Mouse (Mus musculus) bone marrow, adult 2 months (tissue): ENCODE measurements around the gene Bcas2. TPM values are rescaled to one million over a fixed set of nuclear protein-coding genes. Genes with fewer than 3 reads are reported as not detected.
A peak's percentile ranks its signal among the peaks of the same experiment; 100 is the strongest.
"Not testable (repeated sequence)": the region's sequence is repeated elsewhere in the genome, so short reads cannot be mapped to it uniquely, and the experiment has no call there.

Experiments
- H3K27ac ChIP-seq: fragments of 200-500 bp; 2 replicates; pipeline ENCODE4 v1.5.1; 2012; ENCODE audit warnings: low read depth, mild to moderate bottlenecking, control low read depth, inconsistent platforms, low read length; ENCODE audit not compliant: control insufficient read depth, poor library complexity, insufficient read depth
- H3K4me1 ChIP-seq: fragments of 200-500 bp; 2 replicates; pipeline ENCODE4 v1.6.1; 2011; ENCODE audit warnings: low read length; ENCODE audit not compliant: control insufficient read depth, insufficient read depth
- H3K4me3 ChIP-seq: fragments of 200-500 bp; replicated peaks from 2 replicates; pipeline ENCODE3; 2011; ENCODE audit warnings: mild to moderate bottlenecking, low read depth, low read length, control low read depth; ENCODE audit not compliant: control insufficient read depth
- CTCF ChIP-seq: fragments of 200-500 bp; IDR thresholded peaks from 2 replicates; pipeline ENCODE4 v1.5.1; 2011; ENCODE audit warnings: low read length, control low read depth; ENCODE audit not compliant: control insufficient read depth, insufficient read depth
- POLR2A ChIP-seq: fragments of 200-500 bp; IDR thresholded peaks from 2 replicates; pipeline ENCODE4 v1.6.1; 2011; ENCODE audit warnings: low read depth, mild to moderate bottlenecking, control low read depth, low read length, borderline replicate concordance; ENCODE audit not compliant: control insufficient read depth
- WGBS: fragments of 180-500 bp; shearing (Covaris S2); methylation state at CpG from one replicate; pipeline ENCODE4 v1.1.7; 2018; 5-methylcytosine and 5-hydroxymethylcytosine counted together
- polyA plus RNA-seq: library from polyadenylated mRNA; stranded (reverse); fragments of >200 nt; gene quantifications from 2 replicates; pipeline ENCODE4 v1.2.4, GENCODE M21; 2011; ENCODE audit warnings: low replicate concordance; ENCODE audit not compliant: missing spikeins, insufficient read depth, insufficient read length

Gene Bcas2
- polyA plus RNA-seq, 1 experiment: 63.7 TPM

DNA sequence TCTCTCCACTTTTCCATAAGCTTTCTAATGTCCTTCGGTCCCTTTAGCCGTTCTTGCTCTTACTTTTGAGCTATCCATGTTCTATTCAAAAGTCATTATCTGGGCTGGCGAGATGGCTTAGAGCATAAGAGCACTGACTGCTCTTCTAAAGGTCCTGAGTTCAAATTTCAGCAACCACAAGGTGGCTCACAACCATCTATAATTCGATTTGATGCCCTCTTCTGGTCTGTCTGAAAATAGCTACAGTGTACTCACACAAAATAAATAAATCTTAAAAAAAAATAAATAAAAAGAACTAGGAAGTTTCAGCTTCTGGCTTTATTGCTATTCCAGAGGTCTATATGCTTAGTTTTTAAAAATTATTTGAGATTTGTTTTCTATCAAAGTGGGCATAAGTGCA, 23.7 kb upstream of the Bcas2 start:
- whole genome bisulfite sequencing: 77% methylated on average over 4 of the region's 4 CpGs
- H3K4me3 ChIP-seq: no peak overlapping the region
- TF ChIP-seq CTCF (no peak), POLR2A (no peak)
- no peak overlapping the region for H3K27ac ChIP-seq
- H3K4me1 ChIP-seq: no peaks in the 10 kb centered on the region

DNA sequence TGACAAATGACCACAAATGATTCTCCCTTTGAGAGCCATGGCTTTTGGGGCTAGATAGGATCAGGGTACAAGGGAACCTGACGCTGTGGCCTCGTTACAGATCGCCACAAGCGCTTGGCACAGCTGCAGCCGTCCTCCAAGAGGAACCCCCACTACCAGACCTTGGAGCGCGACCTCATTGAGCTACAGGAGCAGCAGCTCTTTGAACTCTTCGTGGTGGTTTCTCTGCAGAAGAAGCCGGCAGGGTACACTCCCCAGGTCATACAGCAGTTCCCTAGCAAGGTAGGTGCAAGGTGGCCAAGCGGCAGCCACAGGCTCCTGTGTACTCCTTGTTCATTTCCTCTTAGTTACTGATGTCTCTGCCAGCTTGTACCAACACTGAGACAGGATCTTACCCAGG, 22.5 kb upstream of the Bcas2 start:
- 70% methylated on average over 10 of the region's 10 CpGs for WGBS
- no peak for TF ChIP-seq CTCF
- TF ChIP-seq POLR2A: no peak
- H3K4me3 ChIP-seq: no peak overlapping the region

DNA sequence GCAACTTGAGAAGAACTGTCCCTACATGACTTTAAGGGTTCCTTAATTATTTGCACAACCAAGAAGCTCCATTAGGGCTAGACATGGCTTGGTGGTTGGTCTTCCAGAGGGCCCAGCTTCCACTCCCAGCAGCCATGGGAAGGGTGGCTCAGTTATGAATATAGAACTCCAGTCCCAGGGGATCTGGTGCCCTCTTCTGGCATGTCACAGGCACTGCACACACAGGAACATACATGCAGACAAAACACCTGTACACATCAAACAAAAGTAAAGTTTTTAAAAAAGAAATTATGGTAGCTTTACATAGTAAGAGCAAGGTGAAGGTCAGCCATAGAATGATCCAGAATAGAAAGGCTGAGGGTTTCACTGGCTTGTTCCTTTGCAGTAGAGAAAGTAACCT, 17.7 kb upstream of the Bcas2 start:
- TF ChIP-seq CTCF (peak; percentile 76), POLR2A (no peak)
- Histone ChIP-seq H3K4me1 (no peaks in the 10 kb centered on the region), H3K4me3 (no peak overlapping the region), H3K27ac (no peak overlapping the region)

More for the DNA sequence above, 22.5 kb upstream of the Bcas2 start:
- Histone ChIP-seq H3K27ac (no peak overlapping the region), H3K4me1 (no peaks in the 10 kb centered on the region)

DNA sequence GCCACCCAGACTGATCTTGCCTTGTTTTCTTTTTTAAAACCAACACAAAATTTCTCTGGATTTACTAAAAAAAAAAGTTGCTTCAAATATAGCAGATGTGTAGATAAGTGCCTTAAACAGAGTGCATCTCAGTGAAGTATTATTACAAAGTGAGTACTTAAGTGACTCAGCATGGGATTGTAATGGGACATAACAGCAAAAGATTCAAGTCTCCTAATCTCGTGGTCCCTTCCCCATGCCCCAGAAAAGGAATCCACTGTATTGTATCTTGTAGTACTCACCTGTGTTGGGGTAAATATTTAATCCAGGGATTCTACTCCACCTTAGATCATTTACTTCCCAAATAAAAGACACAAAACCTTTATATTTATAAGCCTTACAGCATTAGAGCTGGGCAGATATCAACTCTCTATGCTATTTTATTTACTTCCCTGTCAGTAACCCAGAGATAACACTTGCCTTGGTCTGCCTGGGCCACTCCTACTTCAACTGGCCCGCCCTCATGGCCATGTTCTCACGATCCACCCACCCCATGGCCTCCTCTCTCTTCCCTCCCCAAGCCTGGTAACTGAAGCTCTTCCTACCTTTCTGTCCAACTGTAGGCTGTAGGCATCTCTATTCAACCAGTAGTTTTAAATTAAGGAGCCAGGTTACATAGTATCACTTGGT, 12.1 kb upstream of the Bcas2 start:
- Histone ChIP-seq H3K27ac (no peak overlapping the region), H3K4me3 (no peak overlapping the region), H3K4me1 (no peaks in the 10 kb centered on the region)
- no peak for TF ChIP-seq POLR2A
- no peak for TF ChIP-seq CTCF
- 56% methylated on average over 3 of the region's 3 CpGs for WGBS

DNA sequence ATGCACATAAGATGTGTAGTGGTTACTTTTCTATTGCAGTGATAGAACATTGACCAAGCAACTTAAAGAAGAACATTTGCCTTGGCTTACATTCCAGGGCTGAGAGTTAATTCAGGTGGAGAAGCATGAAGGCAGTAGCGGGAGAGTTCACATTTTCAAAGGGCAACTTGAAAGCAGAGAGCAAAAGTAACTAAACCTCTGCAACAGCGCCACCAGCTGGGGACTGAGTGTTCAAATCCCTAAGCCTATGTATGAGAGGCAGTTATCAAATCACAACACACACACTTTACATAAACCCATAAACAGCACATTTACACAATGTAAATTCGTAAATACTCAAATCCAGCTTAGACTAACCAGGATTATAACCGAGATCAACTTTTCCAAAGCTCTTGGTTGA, 1.7 kb upstream of the Bcas2 start:
- peak; percentile 30 for TF ChIP-seq CTCF
- TF ChIP-seq POLR2A: no peak
- H3K4me3 ChIP-seq: no peak overlapping the region
- H3K27ac ChIP-seq: no peak overlapping the region
- WGBS: 14% methylated on average over 4 of the region's 4 CpGs
- no peaks in the 10 kb centered on the region; the same call in 1 of the 2 replicates for H3K4me1 ChIP-seq

DNA sequence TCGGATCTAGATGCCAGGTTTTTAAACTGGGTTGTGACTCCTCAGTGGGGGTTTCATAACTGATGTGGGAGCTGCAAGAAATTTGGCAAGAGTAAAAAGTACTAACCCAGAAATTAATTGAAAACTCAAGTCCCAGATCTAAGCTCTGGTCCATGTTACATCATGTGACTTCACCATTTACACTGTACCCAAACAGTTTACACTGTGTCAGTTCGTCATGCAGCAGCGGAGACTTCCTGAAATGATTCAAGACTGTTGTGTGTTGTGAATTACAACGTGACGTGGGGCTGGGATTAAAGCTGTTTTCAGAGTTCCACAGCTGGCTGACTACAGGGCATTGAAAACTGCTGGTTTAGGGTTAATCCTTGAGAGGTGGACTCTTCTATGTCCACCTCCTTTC, 1.2 kb downstream of the Bcas2 start:
- TF ChIP-seq POLR2A (no peak), CTCF (no peak)
- no peaks in the 10 kb centered on the region; the same call in 1 of the 2 replicates for H3K4me1 ChIP-seq
- 14% methylated on average over 5 of the region's 5 CpGs for WGBS
- H3K4me3 ChIP-seq: peak overlapping the region; percentile 45
- H3K27ac ChIP-seq: no peak overlapping the region

DNA sequence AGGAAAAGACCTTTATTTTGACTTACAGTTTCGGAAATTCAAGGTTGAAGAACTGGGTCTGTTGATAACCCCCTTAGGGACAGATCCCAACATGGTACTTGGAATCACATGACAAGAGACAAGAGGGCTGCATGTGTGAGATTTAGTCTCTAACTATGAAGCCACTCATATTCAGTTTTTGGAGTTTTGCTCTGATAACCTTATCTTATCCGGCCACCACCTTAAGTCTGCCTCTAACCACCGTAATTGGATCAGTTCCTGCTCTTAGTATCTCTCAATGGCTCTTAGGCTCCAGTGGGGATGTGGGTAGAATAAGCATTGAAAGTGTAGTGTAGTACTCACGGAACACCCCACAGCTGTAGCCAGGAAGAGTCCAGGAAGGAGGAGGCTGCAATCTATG, 5.3 kb downstream of the Bcas2 start:
- 59% methylated on average over 4 of the region's 4 CpGs for WGBS

DNA sequence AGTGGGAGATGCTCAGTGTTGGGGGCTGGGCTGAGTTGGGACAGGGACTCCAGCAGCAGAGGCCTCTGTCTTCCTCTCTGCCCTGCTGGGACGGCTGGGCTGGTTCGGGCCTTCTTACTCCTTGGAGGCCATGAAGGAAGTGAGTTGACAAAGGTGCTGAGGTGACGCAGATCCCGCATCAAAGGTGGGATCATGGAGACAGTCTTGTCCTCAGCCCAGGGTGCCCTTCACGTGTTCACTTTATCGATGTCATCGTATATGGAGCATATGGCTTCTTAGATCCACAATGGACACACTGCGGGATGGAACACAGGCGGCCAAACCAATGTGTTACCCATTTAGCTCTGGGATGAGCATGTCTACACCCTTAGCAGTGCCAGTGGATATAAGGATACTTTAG, 8.1 kb downstream of the Bcas2 start:
- WGBS: 92% methylated on average over 9 of the region's 9 CpGs
- Histone ChIP-seq H3K4me1 (no peaks in the 10 kb centered on the region; the same call in 1 of the 2 replicates), H3K27ac (no peak overlapping the region), H3K4me3 (no peak overlapping the region)
- TF ChIP-seq CTCF: no peak
- no peak for TF ChIP-seq POLR2A

More for the DNA sequence above, 5.3 kb downstream of the Bcas2 start:
- TF ChIP-seq CTCF: no peak
- no peak for TF ChIP-seq POLR2A
- Histone ChIP-seq H3K4me1 (no peaks in the 10 kb centered on the region; the same call in 1 of the 2 replicates), H3K27ac (no peak overlapping the region), H3K4me3 (no peak overlapping the region)

DNA sequence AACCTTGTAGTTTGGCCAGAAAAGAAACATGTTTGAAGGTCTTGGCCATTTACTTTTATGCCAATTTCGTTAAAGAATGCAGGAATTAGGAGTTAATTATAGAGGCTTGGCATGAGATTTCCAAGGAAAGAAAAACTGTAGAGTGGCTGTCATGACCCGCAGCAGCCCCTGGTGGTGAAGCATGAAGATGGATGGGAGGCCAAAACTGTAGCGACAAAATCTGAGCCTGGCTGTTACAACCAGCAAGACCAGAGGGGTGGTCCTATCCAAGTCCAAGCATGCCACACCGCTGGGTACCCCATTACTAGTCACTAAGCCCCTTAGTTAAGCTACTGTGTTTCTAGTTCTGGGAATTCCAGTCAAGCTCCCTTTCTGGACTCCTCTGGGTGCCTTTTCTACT, 9.7 kb downstream of the Bcas2 start:
- Histone ChIP-seq H3K27ac (no peak overlapping the region), H3K4me1 (no peaks in the 10 kb centered on the region; the same call in 1 of the 2 replicates), H3K4me3 (no peak overlapping the region)
- TF ChIP-seq CTCF (no peak), POLR2A (no peak)
- 65% methylated on average over 4 of the region's 4 CpGs for WGBS

DNA sequence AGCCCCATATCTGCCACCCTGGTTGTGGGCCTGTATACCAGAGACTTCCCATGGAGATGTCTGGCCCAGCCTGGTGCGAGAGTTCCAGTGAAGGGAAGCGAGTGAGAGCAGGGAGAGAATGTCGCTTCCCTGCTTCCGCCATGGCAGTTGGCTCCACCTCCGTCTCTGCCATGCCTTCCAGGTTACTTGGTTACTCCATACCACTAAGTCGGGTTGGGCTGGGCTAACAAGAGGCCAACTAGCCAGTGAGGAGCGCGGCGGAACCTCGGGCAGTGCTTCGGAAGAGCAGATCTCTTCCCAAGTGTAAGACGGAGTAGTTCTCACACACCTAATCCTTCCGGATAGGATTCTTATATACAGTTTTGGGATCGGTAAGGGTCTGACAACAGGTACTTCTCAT, 11.4 kb downstream of the Bcas2 start:
- TF ChIP-seq POLR2A (no peak), CTCF (no peak)
- Histone ChIP-seq H3K4me3 (no peak overlapping the region), H3K27ac (no peak overlapping the region), H3K4me1 (no peaks in the 10 kb centered on the region)
- 89% methylated on average over 14 of the region's 14 CpGs for WGBS

DNA sequence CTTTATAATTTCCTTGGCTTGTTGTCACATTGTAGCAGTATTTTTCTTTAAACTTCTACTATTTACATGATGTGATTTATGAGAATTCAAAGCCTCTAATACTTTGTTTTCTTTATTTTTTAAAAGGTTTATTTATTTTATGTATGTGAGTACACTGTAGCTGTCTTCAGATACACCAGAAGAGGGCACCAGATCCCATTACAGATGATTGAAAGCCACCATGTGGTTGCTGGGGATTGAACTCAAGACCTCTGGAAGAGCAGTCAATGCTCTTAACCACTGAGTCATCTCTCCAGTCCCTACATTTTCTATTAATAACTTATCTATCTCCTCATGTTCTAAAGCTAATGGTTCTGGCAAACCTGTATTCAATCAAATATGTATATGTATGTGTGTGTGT, 13.0 kb downstream of the Bcas2 start:
- H3K27ac ChIP-seq, H3K4me1 ChIP-seq, H3K4me3 ChIP-seq: not testable (repeated sequence)
